Mouse (Mus musculus): ENCODE measurements at regions not wholly inside any gene's neighbourhood (a gene's known extent, or its start where the extent isn't known, plus 50 kb on each side); places are given as distances from the start of the nearest gene placed in this dataset.
A peak's percentile ranks its signal among the peaks of the same experiment; 100 is the strongest.

GRCm38 (mm10) chr5:64630582-64630981 lies 172.6 kb upstream of the Klf3 start:
- no peak overlapping the region for H3K4me2 ChIP-seq (ENCODE audit: low read length)
- WGBS: 98% methylated on average over 2 of the region's 2 CpGs
- no peak overlapping the region for H3K4me3 ChIP-seq (ENCODE audit: low read depth, low read length)
- ATAC-seq: no peak
- DNase-seq (ENCODE audit: low spot score): no peak
- H3K27ac ChIP-seq (ENCODE audit: low read depth, low read length): no peak overlapping the region
- H3K9ac ChIP-seq (ENCODE audit: low read length): no peak overlapping the region
- no peaks in the 10 kb centered on the region for H3K4me1 ChIP-seq (ENCODE audit: control insufficient read depth, insufficient read depth, low read length)
- no peaks in the 10 kb centered on the region for H3K9me3 ChIP-seq (replicated peaks; ENCODE audit: control insufficient read depth, low read length)
- no peaks in the 10 kb centered on the region for H3K36me3 ChIP-seq (ENCODE audit: control insufficient read depth, insufficient read depth, low read length)
- no peaks in the 10 kb centered on the region for H3K27me3 ChIP-seq (replicated peaks; ENCODE audit: control insufficient read depth, insufficient read depth, low read length)

DNA sequence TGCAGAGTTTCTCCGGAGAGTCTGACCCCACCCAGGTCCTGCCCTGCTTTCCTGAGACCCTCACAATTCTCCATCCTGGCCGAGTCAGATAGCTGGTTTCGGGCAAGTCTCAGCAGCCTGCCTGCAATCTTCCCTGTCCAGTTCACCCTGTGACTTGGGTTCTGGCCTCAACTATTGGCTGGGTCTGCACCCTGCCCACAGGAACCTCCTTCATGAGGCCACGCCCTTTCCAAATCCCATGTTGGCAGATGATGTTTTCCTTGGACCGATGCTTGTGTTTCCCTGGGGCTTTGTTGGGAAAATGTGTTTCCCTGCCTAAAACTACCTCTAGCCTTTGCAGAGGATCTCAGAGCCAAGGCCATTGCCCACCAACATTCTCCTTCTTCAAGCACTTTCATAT lies 171.0 kb upstream of the Klf3 start:
- WGBS: 96% methylated on average over 5 of the region's 5 CpGs
- no peak for ATAC-seq

GRCm38 (mm10) chr5:64634008-64634407 lies 169.2 kb upstream of the Klf3 start:
- DNase-seq (ENCODE audit: low spot score) (peak; percentile 8), ATAC-seq (no peak)
- Histone ChIP-seq H3K9me3 (replicated peaks; ENCODE audit: control insufficient read depth, low read length) (no peaks in the 10 kb centered on the region), H3K4me3 (ENCODE audit: low read depth, low read length) (no peak overlapping the region), H3K27ac (ENCODE audit: low read depth, low read length) (no peak overlapping the region), H3K4me1 (ENCODE audit: control insufficient read depth, insufficient read depth, low read length) (no peaks in the 10 kb centered on the region), H3K36me3 (ENCODE audit: control insufficient read depth, insufficient read depth, low read length) (no peaks in the 10 kb centered on the region), H3K27me3 (replicated peaks; ENCODE audit: control insufficient read depth, insufficient read depth, low read length) (no peaks in the 10 kb centered on the region), H3K9ac (ENCODE audit: low read length) (no peak overlapping the region), H3K4me2 (ENCODE audit: low read length) (no peak overlapping the region)
- WGBS: 79% methylated on average over 8 of the region's 8 CpGs

More for the DNA sequence above, 171.0 kb upstream of the Klf3 start:
- Histone ChIP-seq H3K4me3 (ENCODE audit: low read depth, low read length) (no peak overlapping the region), H3K4me1 (ENCODE audit: control insufficient read depth, insufficient read depth, low read length) (no peaks in the 10 kb centered on the region), H3K36me3 (ENCODE audit: control insufficient read depth, insufficient read depth, low read length) (no peaks in the 10 kb centered on the region), H3K27me3 (replicated peaks; ENCODE audit: control insufficient read depth, insufficient read depth, low read length) (no peaks in the 10 kb centered on the region), H3K27ac (ENCODE audit: low read depth, low read length) (no peak overlapping the region), H3K9me3 (replicated peaks; ENCODE audit: control insufficient read depth, low read length) (no peaks in the 10 kb centered on the region), H3K9ac (ENCODE audit: low read length) (no peak overlapping the region), H3K4me2 (ENCODE audit: low read length) (no peak overlapping the region)
- no peak for DNase-seq (ENCODE audit: low spot score)

- H3K9me3 ChIP-seq (replicated peaks; ENCODE audit: control insufficient read depth, low read length): no peaks in the 10 kb centered on the region
- H3K27me3 ChIP-seq (replicated peaks; ENCODE audit: control insufficient read depth, insufficient read depth, low read length): no peaks in the 10 kb centered on the region
- H3K4me3 ChIP-seq (ENCODE audit: low read depth, low read length): no peak overlapping the region
- H3K36me3 ChIP-seq (ENCODE audit: control insufficient read depth, insufficient read depth, low read length): no peaks in the 10 kb centered on the region
- no peak overlapping the region for H3K27ac ChIP-seq (ENCODE audit: low read depth, low read length)
- WGBS: 79% methylated on average over 4 of the region's 4 CpGs
- ATAC-seq (no peak), DNase-seq (ENCODE audit: low spot score) (no peak)
- no peak overlapping the region for H3K9ac ChIP-seq (ENCODE audit: low read length)
- H3K4me2 ChIP-seq (ENCODE audit: low read length): no peak overlapping the region
- H3K4me1 ChIP-seq (ENCODE audit: control insufficient read depth, insufficient read depth, low read length): no peaks in the 10 kb centered on the region
These were observed 168.5 kb upstream of the Klf3 start for GRCm38 (mm10) chr5:64634721-64635120.

DNA sequence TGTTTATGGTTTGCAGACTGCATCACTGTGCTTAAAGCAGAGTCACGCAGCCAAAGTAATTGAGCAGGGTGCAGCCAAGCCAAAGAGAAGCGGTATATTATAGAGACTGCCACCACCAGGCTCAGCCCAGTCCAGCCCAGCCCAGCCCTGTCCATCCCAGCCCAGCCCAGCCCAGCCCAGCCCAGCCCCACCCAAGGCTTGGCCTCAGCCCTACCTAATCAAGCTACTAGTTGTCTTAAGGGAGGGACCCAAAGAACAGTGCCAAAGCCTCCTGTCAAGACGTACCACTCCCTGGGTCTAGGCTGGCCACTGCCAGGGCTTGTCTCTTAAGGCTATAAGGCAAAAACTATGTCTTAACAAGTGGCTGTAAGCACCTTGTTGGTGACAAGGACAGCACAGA lies 166.9 kb upstream of the Klf3 start:
- WGBS: 95% methylated on average over 3 of the region's 3 CpGs
- H3K4me1 ChIP-seq (ENCODE audit: control insufficient read depth, insufficient read depth, low read length): no peaks in the 10 kb centered on the region
- DNase-seq (ENCODE audit: low spot score): no peak
- H3K27me3 ChIP-seq (replicated peaks; ENCODE audit: control insufficient read depth, insufficient read depth, low read length): no peaks in the 10 kb centered on the region
- ATAC-seq: no peak
- H3K9ac ChIP-seq (ENCODE audit: low read length): no peak overlapping the region
- no peak overlapping the region for H3K4me2 ChIP-seq (ENCODE audit: low read length)
- no peaks in the 10 kb centered on the region for H3K9me3 ChIP-seq (replicated peaks; ENCODE audit: control insufficient read depth, low read length)
- H3K27ac ChIP-seq (ENCODE audit: low read depth, low read length): no peak overlapping the region
- no peak overlapping the region for H3K4me3 ChIP-seq (ENCODE audit: low read depth, low read length)
- no peaks in the 10 kb centered on the region for H3K36me3 ChIP-seq (ENCODE audit: control insufficient read depth, insufficient read depth, low read length)

- Histone ChIP-seq H3K27ac (ENCODE audit: low read depth, low read length) (no peak overlapping the region), H3K27me3 (replicated peaks; ENCODE audit: control insufficient read depth, insufficient read depth, low read length) (no peaks in the 10 kb centered on the region), H3K9ac (ENCODE audit: low read length) (no peak overlapping the region), H3K36me3 (ENCODE audit: control insufficient read depth, insufficient read depth, low read length) (no peaks in the 10 kb centered on the region), H3K4me2 (ENCODE audit: low read length) (no peak overlapping the region), H3K4me3 (ENCODE audit: low read depth, low read length) (no peak overlapping the region), H3K4me1 (ENCODE audit: control insufficient read depth, insufficient read depth, low read length) (peaks cover 4% of the 10 kb centered on the region), H3K9me3 (replicated peaks; ENCODE audit: control insufficient read depth, low read length) (no peaks in the 10 kb centered on the region)
- DNase-seq (ENCODE audit: low spot score): no peak
- 95% methylated on average over 1 of the region's 1 CpGs for WGBS
- ATAC-seq: no peak
These were observed 159.6 kb upstream of the Klf3 start for GRCm38 (mm10) chr5:64643584-64643983.

DNA sequence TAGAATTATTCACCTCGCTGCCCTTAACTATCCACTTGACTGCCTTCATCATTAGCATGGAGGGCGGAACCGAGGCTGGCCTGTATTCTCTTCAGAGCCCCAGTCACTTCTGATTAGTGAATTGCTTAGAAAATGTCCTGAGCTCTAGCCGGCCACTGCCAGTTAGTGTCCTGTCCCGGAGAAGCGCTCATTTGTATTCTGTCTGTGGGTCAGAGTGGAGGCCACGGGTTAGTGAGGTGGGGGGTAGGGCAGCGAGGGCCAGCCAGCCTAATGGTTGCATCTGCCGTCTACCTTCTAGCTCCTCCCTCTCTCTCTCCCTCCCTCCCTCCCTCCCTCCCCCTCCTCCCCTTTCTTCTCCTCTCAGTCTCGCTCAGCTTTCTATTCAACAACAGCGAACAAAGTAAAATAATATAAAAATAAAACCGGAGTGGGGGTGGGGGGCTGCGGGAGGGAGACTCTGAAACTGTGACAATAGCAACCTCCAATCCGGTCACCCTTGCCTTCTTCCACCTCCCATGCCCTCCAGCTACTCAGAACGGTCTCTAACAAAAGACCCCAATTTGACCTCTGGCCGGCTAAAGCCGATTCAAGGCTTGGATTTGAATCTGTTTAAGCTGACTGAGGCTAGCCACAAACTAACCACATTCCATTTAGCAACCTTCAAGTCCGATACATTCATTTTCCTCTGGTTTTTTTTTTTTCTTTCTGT lies 155.6 kb upstream of the Klf3 start:
- Histone ChIP-seq H3K36me3 (ENCODE audit: control insufficient read depth, insufficient read depth, low read length) (no peaks in the 10 kb centered on the region), H3K27me3 (replicated peaks; ENCODE audit: control insufficient read depth, insufficient read depth, low read length) (no peaks in the 10 kb centered on the region), H3K4me3 (ENCODE audit: low read depth, low read length) (peak overlapping the region; percentile 24), H3K4me1 (ENCODE audit: control insufficient read depth, insufficient read depth, low read length) (peaks cover 8% of the 10 kb centered on the region), H3K9ac (ENCODE audit: low read length) (peak overlapping the region; percentile 49), H3K9me3 (replicated peaks; ENCODE audit: control insufficient read depth, low read length) (no peaks in the 10 kb centered on the region), H3K27ac (ENCODE audit: low read depth, low read length) (peak overlapping the region; percentile 72), H3K4me2 (ENCODE audit: low read length) (peak overlapping the region; percentile 53)
- DNase-seq (ENCODE audit: low spot score): peak; percentile 55
- under 1% methylated on average over 18 of the region's 18 CpGs for WGBS
- ATAC-seq: peak; percentile 89

GRCm38 (mm10) chr5:64648492-64648891 lies 154.7 kb upstream of the Klf3 start:
- ATAC-seq (no peak), DNase-seq (ENCODE audit: low spot score) (peak; percentile 25)

DNA sequence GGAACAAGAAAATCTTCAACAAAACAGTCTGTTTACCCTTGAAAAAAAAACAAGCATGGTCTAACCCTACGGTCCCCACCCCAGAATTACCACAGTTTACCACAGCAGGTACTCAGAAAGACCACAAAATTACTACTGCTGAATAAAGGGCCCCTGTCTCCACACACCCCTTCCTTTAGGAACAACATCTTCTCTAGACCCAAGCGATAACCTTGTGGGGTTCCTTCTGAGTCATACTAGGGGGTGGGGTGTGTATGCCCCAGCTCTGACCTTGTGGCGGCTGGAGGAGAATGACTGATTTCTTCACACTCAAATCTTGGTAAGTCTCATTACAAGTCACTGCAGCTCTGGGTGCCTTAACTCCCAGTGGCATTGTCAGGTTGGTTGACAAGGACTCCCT lies 151.8 kb upstream of the Klf3 start:
- H3K4me3 ChIP-seq (ENCODE audit: low read depth, low read length): no peak overlapping the region
- H3K9me3 ChIP-seq (replicated peaks; ENCODE audit: control insufficient read depth, low read length): no peaks in the 10 kb centered on the region
- H3K27ac ChIP-seq (ENCODE audit: low read depth, low read length): no peak overlapping the region
- WGBS: 89% methylated on average over 3 of the region's 3 CpGs
- no peaks in the 10 kb centered on the region for H3K36me3 ChIP-seq (ENCODE audit: control insufficient read depth, insufficient read depth, low read length)
- peaks cover 8% of the 10 kb centered on the region for H3K4me1 ChIP-seq (ENCODE audit: control insufficient read depth, insufficient read depth, low read length)
- no peaks in the 10 kb centered on the region for H3K27me3 ChIP-seq (replicated peaks; ENCODE audit: control insufficient read depth, insufficient read depth, low read length)
- ATAC-seq: no peak
- DNase-seq (ENCODE audit: low spot score): no peak
- no peak overlapping the region for H3K9ac ChIP-seq (ENCODE audit: low read length)
- H3K4me2 ChIP-seq (ENCODE audit: low read length): no peak overlapping the region

More at GRCm38 (mm10) chr5:64648492-64648891, 154.7 kb upstream of the Klf3 start:
- H3K27ac ChIP-seq (ENCODE audit: low read depth, low read length): no peak overlapping the region
- no peak overlapping the region for H3K4me2 ChIP-seq (ENCODE audit: low read length)
- H3K9ac ChIP-seq (ENCODE audit: low read length): no peak overlapping the region
- H3K4me1 ChIP-seq (ENCODE audit: control insufficient read depth, insufficient read depth, low read length): peaks cover 8% of the 10 kb centered on the region
- H3K9me3 ChIP-seq (replicated peaks; ENCODE audit: control insufficient read depth, low read length): no peaks in the 10 kb centered on the region
- no peaks in the 10 kb centered on the region for H3K27me3 ChIP-seq (replicated peaks; ENCODE audit: control insufficient read depth, insufficient read depth, low read length)
- H3K36me3 ChIP-seq (ENCODE audit: control insufficient read depth, insufficient read depth, low read length): no peaks in the 10 kb centered on the region
- WGBS: 6% methylated on average over 8 of the region's 8 CpGs
- H3K4me3 ChIP-seq (ENCODE audit: low read depth, low read length): no peak overlapping the region

All from forebrain, embryonic 14.5 days (tissue).